Mouse (Mus musculus): ENCODE results near the gene Dok1. TPM values are rescaled to one million over a fixed set of nuclear protein-coding genes. Genes with fewer than 3 reads are reported as not detected.
A peak's percentile ranks its signal among the peaks of the same experiment; 100 is the strongest.

The Dok1 gene
- total RNA-seq, 2 experiments from 2014 or later, result 1.3 to 4.1 TPM

- no peak for TF ChIP-seq CTCF (IDR thresholded peaks at IDR 0.05)
- intact Hi-C loops (cut with DNase I), result no loop called here
- DNase-seq, result no peak
- Histone ChIP-seq H3K27ac (no peak overlapping the region), H3K4me3 (no peak overlapping the region)
These were observed 10.3 kb downstream of the Dok1 start for GRCm38 (mm10) chr6:83023008-83023407.

GRCm38 (mm10) chr6:83020836-83021593, 12.3 kb downstream of the Dok1 start:
- peak overlapping the region; percentile 67 for H3K27ac ChIP-seq

GRCm38 (mm10) chr6:83020121-83020520, 13.2 kb downstream of the Dok1 start:
- intact Hi-C loops (cut with DNase I), result no loop called here
- H3K4me3 ChIP-seq, result no peak overlapping the region
- no peak for TF ChIP-seq CTCF (IDR thresholded peaks at IDR 0.05)
- DNase-seq, result no peak
- peak overlapping the region; percentile 41; the same call in 1 of the 2 replicates for H3K27ac ChIP-seq

More at GRCm38 (mm10) chr6:83020836-83021593, 12.3 kb downstream of the Dok1 start:
- no peak for TF ChIP-seq CTCF (IDR thresholded peaks at IDR 0.05)
- no peak overlapping the region for H3K4me3 ChIP-seq
- intact Hi-C loops (cut with DNase I), result no loop called here
- DNase-seq, result no peak

- DNase-seq, result no peak
- TF ChIP-seq CTCF (IDR thresholded peaks at IDR 0.05), result no peak
- H3K4me3 ChIP-seq, result no peak overlapping the region
- no peak overlapping the region for H3K27ac ChIP-seq
- intact Hi-C loops (cut with DNase I), result no loop called here
These were observed 14.2 kb downstream of the Dok1 start for GRCm38 (mm10) chr6:83019044-83019443.

- intact Hi-C loops (cut with DNase I), result no loop called here
- peak; percentile 77 for DNase-seq
- no peak for TF ChIP-seq CTCF (IDR thresholded peaks at IDR 0.05)
- Histone ChIP-seq H3K4me3 (no peak overlapping the region), H3K27ac (peak overlapping the region; percentile 86)
These were observed 16.1 kb downstream of the Dok1 start for GRCm38 (mm10) chr6:83017190-83017589.

- intact Hi-C loops (cut with DNase I), result no loop called here
- Histone ChIP-seq H3K27ac (peak overlapping the region; percentile 86), H3K4me3 (no peak overlapping the region)
- no peak for TF ChIP-seq CTCF (IDR thresholded peaks at IDR 0.05)
- no peak for DNase-seq
These were observed 17.5 kb downstream of the Dok1 start for GRCm38 (mm10) chr6:83015749-83016148.

- DNase-seq, result no peak
- intact Hi-C loops (cut with DNase I), result no loop called here
- no peak overlapping the region for H3K4me3 ChIP-seq
- peak overlapping the region; percentile 86 for H3K27ac ChIP-seq
- no peak for TF ChIP-seq CTCF (IDR thresholded peaks at IDR 0.05)
These were observed 18.5 kb downstream of the Dok1 start for GRCm38 (mm10) chr6:83014482-83015466.

- intact Hi-C loops (cut with DNase I), result no loop called here
These were observed 19.8 kb downstream of the Dok1 start for GRCm38 (mm10) chr6:83013444-83013843.

GRCm38 (mm10) chr6:83011756-83012155, 21.5 kb downstream of the Dok1 start:
- TF ChIP-seq CTCF (IDR thresholded peaks at IDR 0.05), result no peak
- Histone ChIP-seq H3K4me3 (no peak overlapping the region), H3K27ac (no peak overlapping the region)
- no peak for DNase-seq
- intact Hi-C loops (cut with DNase I), result no loop called here

More at GRCm38 (mm10) chr6:83013444-83013843, 19.8 kb downstream of the Dok1 start:
- Histone ChIP-seq H3K27ac (peak overlapping the region; percentile 86), H3K4me3 (no peak overlapping the region)
- TF ChIP-seq CTCF (IDR thresholded peaks at IDR 0.05), result no peak
- no peak for DNase-seq

GRCm38 (mm10) chr6:83011255-83011654, 22.0 kb downstream of the Dok1 start:
- no peak overlapping the region for H3K27ac ChIP-seq
- no peak for TF ChIP-seq CTCF (IDR thresholded peaks at IDR 0.05)
- no peak overlapping the region for H3K4me3 ChIP-seq
- intact Hi-C loops (cut with DNase I), result no loop called here
- no peak for DNase-seq

GRCm38 (mm10) chr6:83010010-83010409, 23.3 kb downstream of the Dok1 start:
- no peak for TF ChIP-seq CTCF (IDR thresholded peaks at IDR 0.05)
- no peak overlapping the region for H3K4me3 ChIP-seq
- no peak overlapping the region for H3K27ac ChIP-seq
- DNase-seq, result no peak
- intact Hi-C loops (cut with DNase I), result no loop called here

- intact Hi-C loops (cut with DNase I), result no loop called here
- H3K27ac ChIP-seq, result no peak overlapping the region
- no peak for TF ChIP-seq CTCF (IDR thresholded peaks at IDR 0.05)
- DNase-seq, result no peak
- no peak overlapping the region for H3K4me3 ChIP-seq
These were observed 24.6 kb downstream of the Dok1 start for GRCm38 (mm10) chr6:83008659-83009058.

- TF ChIP-seq CTCF (IDR thresholded peaks at IDR 0.05), result no peak
- DNase-seq, result no peak
- H3K4me3 ChIP-seq, result no peak overlapping the region
- H3K27ac ChIP-seq, result peak overlapping the region; percentile 48
- intact Hi-C loops (cut with DNase I), result no loop called here
These were observed 27.2 kb downstream of the Dok1 start for GRCm38 (mm10) chr6:83006114-83006513.
